Mouse (Mus musculus) testis, adult 2 months (tissue): ENCODE measurements around the gene Hspe1.

Experiments used
- CTCF ChIP-seq: fragments of 200-500 bp; IDR thresholded peaks from 2 replicates; pipeline ENCODE4 v1.5.1; 2012; ENCODE audit warnings: low read depth, mild to moderate bottlenecking, inconsistent platforms, low read length, moderate library complexity; ENCODE audit not compliant: control insufficient read depth, insufficient read depth, insufficient replicate concordance
- POLR2A ChIP-seq: fragments of 200-500 bp; IDR thresholded peaks from 2 replicates; pipeline ENCODE4 v1.6.1; 2012; ENCODE audit warnings: low read depth, mild to moderate bottlenecking, inconsistent platforms, low read length, moderate library complexity; ENCODE audit not compliant: control insufficient read depth

GRCm38 (mm10) chr1:55133173-55133572 is 45.2 kb downstream of the Hspe1 start:
- no peak for TF ChIP-seq CTCF
- TF ChIP-seq POLR2A, result no peak
